Mouse (Mus musculus) cerebellum, postnatal 4 days (tissue): ENCODE data around the gene Gm20814.
"Not testable (repeated sequence)": the region's sequence is repeated elsewhere in the genome, so short reads cannot be mapped to it uniquely, and the experiment has no call there.

ENCODE experiments used
- DNase-seq, 2 experiments: peaks; one replicate each; pipeline ENCODE4 v3.0.0; 2022; ENCODE audit warnings: low spot score in 2 of 2, mixed read lengths in 1 of 2

Gm20814 gene

GRCm38 (mm10) chrY:75195556-75195955 is at the start of gene Gm20814:
Gene Gm20814 (plus strand): TSS chrY:75195856.
- not testable (repeated sequence) for DNase-seq
